Mouse (Mus musculus) ovary, adult 10 weeks (tissue): ENCODE measurements around the gene Cdca8. TPM values are rescaled to one million over a fixed set of nuclear protein-coding genes. Genes with fewer than 3 reads are reported as not detected.

Source experiments
- polyA plus RNA-seq: library from polyadenylated mRNA; stranded (reverse); fragments of 350-450 nt; fragmentation: Illumina TruSeq; extraction: RNeasy Lipid Tissue Mini Kit (QIAGEN cat#74804); gene quantifications from one replicate; pipeline ENCODE4 v1.2.3, GENCODE M21; 2014

Gene Cdca8
- polyA plus RNA-seq = 71.4 TPM

GRCm38 (mm10) chr4:124939211-124939610 lies at the start of gene Cdca8:
Gene Cdca8 (minus strand): TSS chr4:124939311.

DNA sequence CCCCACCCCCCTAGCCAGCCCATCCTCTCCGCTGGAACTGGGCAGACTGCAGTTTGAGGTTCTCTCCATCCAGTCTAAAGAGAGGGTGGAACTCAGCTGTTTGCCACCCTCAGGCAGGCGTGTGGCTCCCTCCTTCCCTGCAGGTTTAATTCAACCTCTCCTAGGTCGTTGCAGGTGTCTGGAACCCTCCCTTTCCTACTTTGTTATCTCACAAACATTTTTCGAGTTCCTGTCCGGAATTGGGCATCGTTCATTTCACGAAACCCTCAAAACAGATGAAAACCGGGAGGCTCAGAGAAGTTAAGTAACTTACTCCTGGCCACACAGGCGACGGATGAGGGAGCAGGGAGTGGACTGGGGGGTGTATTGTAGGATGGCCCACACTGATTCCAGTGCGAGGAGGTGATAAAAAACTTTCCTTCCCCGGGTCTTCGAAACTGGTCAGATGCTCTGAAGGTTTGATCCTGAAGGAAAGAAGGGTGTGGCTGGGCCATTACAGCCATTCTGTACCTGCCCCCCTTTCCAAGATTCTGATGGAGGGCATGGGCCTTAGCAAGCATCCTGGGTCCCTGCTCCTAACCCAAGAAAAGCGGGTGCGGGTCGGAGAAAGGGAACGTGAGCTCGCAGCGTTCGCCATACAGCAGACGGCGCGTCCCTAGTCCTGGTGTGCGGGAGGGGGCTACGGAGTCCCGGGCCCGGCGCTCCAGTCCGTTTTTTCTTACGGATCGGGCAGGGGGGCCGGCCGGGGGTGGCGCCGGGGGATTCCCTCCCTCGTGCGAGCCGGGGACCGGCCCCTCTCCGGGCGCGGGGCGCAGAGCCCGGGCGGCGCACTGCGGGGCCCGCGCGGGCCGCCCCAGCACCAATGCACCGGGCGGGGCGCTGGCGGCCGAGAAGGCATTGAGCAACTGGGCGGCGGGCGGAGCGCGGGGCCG lies 46.8 kb upstream of the Cdca8 start, which contains the start of gene Rspo1:
Gene Rspo1, plus strand, starts transcription at position 760 of the 932 bp plus-strand sequence.

GRCm38 (mm10) chr4:124936613-124937471 lies 2.3 kb downstream of the Cdca8 start, which contains the start of gene 9930104L06Rik:
Gene 9930104L06Rik (plus strand): TSS chr4:124937048.

GRCm38 (mm10) chr4:124880599-124880998 lies 58.5 kb downstream of the Cdca8 start, which contains the start of gene Epha10:
Gene Epha10 (plus strand): TSS chr4:124880899.

Other genes with a start within 250 kb of the Cdca8 start
- gene Utp11, start 245.7 kb downstream of the Cdca8 start, polyA plus RNA-seq = 60.9 TPM
- gene Fhl3, start 238.6 kb downstream of the Cdca8 start, polyA plus RNA-seq = 0.29 TPM
- gene Sf3a3, start 224.5 kb downstream of the Cdca8 start, polyA plus RNA-seq = 57.9 TPM
- gene Inpp5b, start 197.5 kb downstream of the Cdca8 start, polyA plus RNA-seq = 23.3 TPM
- 16.2 TPM for gene Mtf1, start 137.2 kb downstream of the Cdca8 start, polyA plus RNA-seq
- 23.4 TPM for gene Yrdc, start 88.6 kb downstream of the Cdca8 start, polyA plus RNA-seq
- 4.1 TPM for gene 1110065P20Rik, start 88.1 kb downstream of the Cdca8 start, polyA plus RNA-seq
- gene Maneal, start 77.1 kb downstream of the Cdca8 start, polyA plus RNA-seq = 0.60 TPM
- gene Epha10, start 58.4 kb downstream of the Cdca8 start, polyA plus RNA-seq = not detected
- gene 9930104L06Rik, start 2.3 kb downstream of the Cdca8 start, polyA plus RNA-seq = 5.5 TPM
- gene Rspo1, start 47.1 kb upstream of the Cdca8 start, polyA plus RNA-seq = 6.4 TPM
- 78.1 TPM for gene Gnl2, start 77.3 kb upstream of the Cdca8 start, polyA plus RNA-seq
- 2.6 TPM for gene Dnali1, start 126.4 kb upstream of the Cdca8 start, polyA plus RNA-seq
- 20.3 TPM for gene Snip1, start 127.4 kb upstream of the Cdca8 start, polyA plus RNA-seq
- gene Meaf6, start 145.8 kb upstream of the Cdca8 start, polyA plus RNA-seq = 32.0 TPM
- not detected for gene Zc3h12a, start 188.5 kb upstream of the Cdca8 start, polyA plus RNA-seq